Mouse (Mus musculus) bone marrow macrophage, adult 2 months (primary cell): ENCODE measurements around the gene Imp3.

Experiments used
- CTCF ChIP-seq: IDR thresholded peaks from 2 replicates; pipeline ENCODE4 v1.5.1; 2012; ENCODE audit warnings: low read depth, mild to moderate bottlenecking, low read length, moderate library complexity
- POLR2A ChIP-seq: IDR thresholded peaks from 2 replicates; pipeline ENCODE4 v1.6.1; 2012; ENCODE audit warnings: mild to moderate bottlenecking, low read depth, low read length, borderline replicate concordance

GRCm38 (mm10) chr9:56913991-56914390 is 23.3 kb upstream of the Imp3 start:
- TF ChIP-seq CTCF (no peak), POLR2A (no peak)
